Mouse (Mus musculus) C2C12 (cell line): ENCODE measurements around the gene Afap1.

Experiments
- CEBPB ChIP-seq: IDR thresholded peaks from one replicate; pipeline ENCODE4 v1.6.1; 2011; ENCODE audit warnings: low read depth, mild to moderate bottlenecking, control low read depth, moderate library complexity
- CTCF ChIP-seq: IDR thresholded peaks from one replicate; pipeline ENCODE4 v1.5.1; 2011; ENCODE audit not compliant: control insufficient read depth, insufficient read depth, insufficient read length
- FOSL1 ChIP-seq: IDR thresholded peaks from one replicate; pipeline ENCODE4 v1.8.0; 2011; ENCODE audit warnings: mild to moderate bottlenecking, low read length; ENCODE audit not compliant: poor library complexity, insufficient read depth, severe bottlenecking
- MAX ChIP-seq: IDR thresholded peaks from one replicate; pipeline ENCODE4 v1.6.1; 2011; ENCODE audit warnings: mild to moderate bottlenecking, control low read depth
- MYOD1 ChIP-seq: IDR thresholded peaks from one replicate; pipeline ENCODE4 v1.6.1; 2011; ENCODE audit warnings: low read depth; ENCODE audit not compliant: control insufficient read depth, insufficient read length
- USF1 ChIP-seq: IDR thresholded peaks from one replicate; pipeline ENCODE4 v1.6.1; 2011; ENCODE audit warnings: low read depth, mild to moderate bottlenecking, control low read depth, moderate library complexity

- TF ChIP-seq MAX (no peak), CTCF (no peak), FOSL1 (no peak), MYOD1 (no peak), USF1 (no peak), CEBPB (no peak)
These were observed 28.0 kb downstream of the Afap1 start for GRCm38 (mm10) chr5:35921141-35921540.
